In genomic region chr10:43155046-43155560, GRCm38 (mm10) we compare ENCODE assay signal across 8 mouse cellular contexts. TPM values are rescaled to one million over a fixed set of nuclear protein-coding genes. Genes with fewer than 3 reads are reported as not detected.
A peak's percentile ranks its signal among the peaks of the same experiment; 100 is the strongest.
DNase-seq lines count a peak whose midpoint lies in the region; ATAC-seq lines count a peak whose summit lies in the region.

No protein-coding gene starts in this region.

- 3% methylated on average over 12 of the region's 12 CpGs for WGBS in forebrain, embryonic 16.5 days
- 12% methylated on average over 12 of the region's 12 CpGs for WGBS in stomach, embryonic 14.5 days

- peaks cover 16% of the 10 kb centered on the region for H3K4me1 ChIP-seq in forebrain, embryonic 16.5 days (replicated peaks; ENCODE audit: control insufficient read depth, insufficient read depth, low read length)
- peaks cover 7% of the 10 kb centered on the region for H3K4me1 ChIP-seq in stomach, embryonic 14.5 days (ENCODE audit: control insufficient read depth, insufficient read depth, low read length)

- intact Hi-C loops in heart, postnatal 36 days (cut with DNase I), result no loop called here

- peak overlapping the region; percentile 40 for H3K4me2 ChIP-seq in forebrain, embryonic 16.5 days (ENCODE audit: low read length)
- peak overlapping the region; percentile 18; the same call in 1 of the 2 replicates for H3K4me2 ChIP-seq in stomach, embryonic 14.5 days (replicated peaks; ENCODE audit: low read depth, low read length)

- peak; percentile 59 for DNase-seq in urinary bladder, postnatal 14 days (ENCODE audit: low spot score)
- no peak for DNase-seq in urinary bladder, postnatal 10 days (ENCODE audit: low spot score)
- peak; percentile 66 to 74 for DNase-seq in heart, postnatal 36 days
- peak; percentile 54 to 58 for DNase-seq in kidney, postnatal 36 days
- peak; percentile 79 for DNase-seq in lung, postnatal 36 days

- H3K27me3 ChIP-seq in forebrain, embryonic 16.5 days (replicated peaks; ENCODE audit: control insufficient read depth, insufficient read depth, low read length), result no peaks in the 10 kb centered on the region
- H3K27me3 ChIP-seq in stomach, embryonic 14.5 days (ENCODE audit: control insufficient read depth, insufficient read depth, low read length), result no peaks in the 10 kb centered on the region

- H3K4me3 ChIP-seq in forebrain, embryonic 16.5 days (replicated peaks; ENCODE audit: low read length), result no peak overlapping the region
- H3K4me3 ChIP-seq in stomach, embryonic 14.5 days (ENCODE audit: low read depth, low read length), result no peak overlapping the region

- no peaks in the 10 kb centered on the region for H3K9me3 ChIP-seq in forebrain, embryonic 16.5 days (ENCODE audit: control insufficient read depth, low read length)
- H3K9me3 ChIP-seq in stomach, embryonic 14.5 days (ENCODE audit: control insufficient read depth, low read depth, low read length), result no peaks in the 10 kb centered on the region

- no peaks in the 10 kb centered on the region for H3K36me3 ChIP-seq in forebrain, embryonic 16.5 days (ENCODE audit: control insufficient read depth, insufficient read depth)
- H3K36me3 ChIP-seq in stomach, embryonic 14.5 days (ENCODE audit: control insufficient read depth, insufficient read depth, low read length), result no peaks in the 10 kb centered on the region

- H3K27ac ChIP-seq in forebrain, embryonic 16.5 days (ENCODE audit: low read length), result peak overlapping the region; percentile 71; the same call in 1 of the 2 replicates
- peak overlapping the region; percentile 18 for H3K27ac ChIP-seq in stomach, embryonic 14.5 days (ENCODE audit: low read length)

- ATAC-seq in forebrain, embryonic 16.5 days, result peak; percentile 81
- ATAC-seq in stomach, embryonic 14.5 days (ENCODE audit: insufficient number of reproducible peaks, insufficient read depth, low FRiP score, low read depth), result peak; percentile 23; the same call in 1 of the 2 replicates
- ATAC-seq in megakaryocyte progenitor cell, adult 5-6 weeks (replicated peaks; ENCODE audit: poor library complexity), result no peak

- H3K9ac ChIP-seq in forebrain, embryonic 16.5 days (replicated peaks; ENCODE audit: low read depth, low read length), result peak overlapping the region; percentile 29; the same call in 1 of the 2 replicates
- no peak overlapping the region for H3K9ac ChIP-seq in stomach, embryonic 14.5 days (replicated peaks; ENCODE audit: low read depth, low read length)

RNA-seq across cellular contexts. Expression of gene Sobp, which starts 19.2 kb away (rescaled TPM):
- 15.1 and 16.1 TPM in 2 replicates for polyA plus RNA-seq in forebrain, embryonic 16.5 days (2015; fragmentation: Nextera tagmentation; extraction: Ambion mirVana)
- 10 to 100 TPM; 13.3 to 13.9 TPM for total RNA-seq in heart, postnatal 36 days (2021)
- 2.5 and 3.4 TPM in 2 replicates for polyA plus RNA-seq in stomach, embryonic 14.5 days (2014; fragmentation: Nextera tagmentation; extraction: Ambion mirVana)
- total RNA-seq in megakaryocyte progenitor cell, adult 5-6 weeks (2015), result not detected in 2 replicates
- total RNA-seq in megakaryocyte progenitor cell, adult 5-6 weeks (2017), result not detected in 2 replicates

RNA-seq across cellular contexts. Expression of gene 9030612E09Rik, which starts 19.4 kb away (rescaled TPM):
- polyA plus RNA-seq in forebrain, embryonic 16.5 days (2015; fragmentation: Nextera tagmentation; extraction: Ambion mirVana), result 2.4 and 2.5 TPM in 2 replicates
- total RNA-seq in heart, postnatal 36 days (2021), result 1 to 10 TPM; 2.1 to 2.2 TPM
- polyA plus RNA-seq in stomach, embryonic 14.5 days (2014; fragmentation: Nextera tagmentation; extraction: Ambion mirVana), result 0.39 and 0.76 TPM in 2 replicates
- total RNA-seq in megakaryocyte progenitor cell, adult 5-6 weeks (2015), result not detected in 2 replicates
- total RNA-seq in megakaryocyte progenitor cell, adult 5-6 weeks (2017), result not detected in 2 replicates

Comparison
In these comparisons a context has a peak if more than half of its experiments do, and no peak if none do; other contexts are left out.
1. RNA of gene Sobp, which starts 19.2 kb away (total RNA-seq): 13.3 to 13.9 TPM in heart, postnatal 36 days; not detected in megakaryocyte progenitor cell, adult 5-6 weeks; every median in the first group is over 10 times any median in the second.